Mouse (Mus musculus) Patski (cell line): ENCODE results near the gene Ripk4. TPM values are rescaled to one million over a fixed set of nuclear protein-coding genes. Genes with fewer than 3 reads are reported as not detected.
A peak's percentile ranks its signal among the peaks of the same experiment; 100 is the strongest.

Experiments used
- ATAC-seq: fragments of 100-300 bp; one replicate; pipeline ENCODE4 v1.8.0; 2021
- CTCF ChIA-PET: fragments of 350-600 bp; sonication (Branson Sonifier 250); formaldehyde crosslinking; loops from one replicate; lab custom pipeline; 2022; ENCODE audit warnings: inconsistent platforms; lab: Charles Lee
- POLR2A ChIA-PET: fragments of 350-600 bp; sonication (Branson Sonifier 250); formaldehyde crosslinking; loops from one replicate; lab custom pipeline; 2022; ENCODE audit warnings: antibody characterized with exemption, inconsistent platforms; lab: Charles Lee
- DNase-seq: peaks from one replicate; pipeline ENCODE4 v3.0.0-alpha.2; 2011; ENCODE audit warnings: low read depth, low spot score
- H3K27me3 ChIP-seq: fragments of 371-371 bp; one replicate; pipeline ENCODE4 v1.5.1; 2021
- CTCF ChIP-seq: fragments of 100-300 bp; IDR thresholded peaks from one replicate; pipeline ENCODE4 v1.5.1; 2021
- in situ Hi-C: fragments of 300-500 bp; cut with MboI; formaldehyde crosslinking; loops from 3 replicates; pipeline ENCODE4 v1.11.1; 2018; ENCODE audit warnings: low pct_unique_long_range_greater_than_20kb, mixed read lengths
- polyA plus RNA-seq: library from polyadenylated mRNA; unstranded; gene quantifications from one replicate; pipeline ENCODE4 v1.2.3, GENCODE M21; 2021

Gene Ripk4
- polyA plus RNA-seq, 1 experiment from 2014 or later, result 2.3 TPM

- ChIA-PET POLR2A (no interaction called here), CTCF (no interaction called here)
- DNase-seq (no peak), ATAC-seq (no peak)
- TF ChIP-seq CTCF, result no peak
- in situ Hi-C loops, result no loop called here
- H3K27me3 ChIP-seq, result no peaks in the 10 kb centered on the region
Measured at GRCm38 (mm10) chr16:97734760-97735322, 28.7 kb downstream of the Ripk4 start.

- no peak for ATAC-seq
- no peaks in the 10 kb centered on the region for H3K27me3 ChIP-seq
- in situ Hi-C loops, result no loop called here
- DNase-seq, result no peak
- ChIA-PET POLR2A (no interaction called here), CTCF (no interaction called here)
- no peak for TF ChIP-seq CTCF
Measured at GRCm38 (mm10) chr16:97733599-97733998, 30.0 kb downstream of the Ripk4 start.

GRCm38 (mm10) chr16:97730321-97730720, 33.3 kb downstream of the Ripk4 start:
- ATAC-seq (no peak), DNase-seq (no peak)
- in situ Hi-C loops, result no loop called here
- ChIA-PET POLR2A (no interaction called here), CTCF (no interaction called here)
- no peaks in the 10 kb centered on the region for H3K27me3 ChIP-seq
- TF ChIP-seq CTCF, result no peak

- no peak for TF ChIP-seq CTCF
- in situ Hi-C loops, result no loop called here
- ATAC-seq (no peak), DNase-seq (no peak)
- no peaks in the 10 kb centered on the region for H3K27me3 ChIP-seq
- ChIA-PET CTCF (no interaction called here), POLR2A (no interaction called here)
Measured at GRCm38 (mm10) chr16:97726436-97726835, 37.2 kb downstream of the Ripk4 start.

- in situ Hi-C loops, result no loop called here
- DNase-seq, result no peak
- H3K27me3 ChIP-seq, result no peaks in the 10 kb centered on the region
- TF ChIP-seq CTCF, result no peak
- ATAC-seq, result no peak
- ChIA-PET POLR2A (no interaction called here), CTCF (no interaction called here)
Measured at GRCm38 (mm10) chr16:97720093-97720492, 43.5 kb downstream of the Ripk4 start.

DNA sequence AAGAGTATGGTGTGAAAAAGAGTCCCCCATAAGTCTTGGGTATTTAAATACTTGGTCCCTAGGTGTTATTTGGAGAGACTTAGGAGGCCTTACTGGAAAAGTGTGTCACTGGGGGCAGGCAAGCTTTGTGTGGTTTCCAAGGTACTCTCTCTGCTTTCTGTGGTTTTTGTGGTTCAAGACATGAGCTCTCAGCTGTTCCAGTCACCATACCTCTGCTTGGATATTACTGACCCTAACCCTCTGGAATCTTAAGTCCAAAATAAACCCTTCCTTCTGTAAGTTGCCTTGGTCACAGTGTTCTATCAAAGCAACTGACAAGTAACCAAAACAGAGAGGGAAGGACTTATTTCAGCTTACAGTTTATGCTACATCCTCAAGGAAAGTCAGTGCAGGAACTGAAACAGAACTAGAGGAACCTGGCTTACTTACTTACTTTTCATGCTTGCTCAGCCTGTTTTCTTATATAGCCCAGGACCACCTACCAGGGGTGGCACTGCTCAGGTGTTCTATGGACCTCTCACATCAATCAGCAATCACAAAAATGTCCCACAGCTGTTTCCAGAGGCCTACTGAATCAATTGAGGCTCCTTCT, 44.1 kb downstream of the Ripk4 start:
- in situ Hi-C loops, result no loop called here
- no peak for TF ChIP-seq CTCF
- no peaks in the 10 kb centered on the region for H3K27me3 ChIP-seq
- DNase-seq (no peak), ATAC-seq (peak; percentile 63)
- POLR2A ChIA-PET, result no interaction called here
- CTCF ChIA-PET, result no interaction called here

- ChIA-PET CTCF (interaction anchor here (0.8 to 1.2 kb wide), 2 partner anchors 13 to 18 kb away, joined by 3 read pairs; no protein-coding TSS in a partner anchor), POLR2A (no interaction called here)
- in situ Hi-C loops, result no loop called here
- DNase-seq (peak; percentile 77), ATAC-seq (peak; percentile 72)
- H3K27me3 ChIP-seq, result no peaks in the 10 kb centered on the region
- no peak for TF ChIP-seq CTCF
Measured at GRCm38 (mm10) chr16:97716567-97716966, 47.0 kb downstream of the Ripk4 start.

GRCm38 (mm10) chr16:97712129-97712528, 51.5 kb downstream of the Ripk4 start:
- ATAC-seq (no peak), DNase-seq (no peak)
- in situ Hi-C loops, result no loop called here
- no peak for TF ChIP-seq CTCF
- CTCF ChIA-PET, result no interaction called here
- no peaks in the 10 kb centered on the region for H3K27me3 ChIP-seq
- POLR2A ChIA-PET, result no interaction called here

DNA sequence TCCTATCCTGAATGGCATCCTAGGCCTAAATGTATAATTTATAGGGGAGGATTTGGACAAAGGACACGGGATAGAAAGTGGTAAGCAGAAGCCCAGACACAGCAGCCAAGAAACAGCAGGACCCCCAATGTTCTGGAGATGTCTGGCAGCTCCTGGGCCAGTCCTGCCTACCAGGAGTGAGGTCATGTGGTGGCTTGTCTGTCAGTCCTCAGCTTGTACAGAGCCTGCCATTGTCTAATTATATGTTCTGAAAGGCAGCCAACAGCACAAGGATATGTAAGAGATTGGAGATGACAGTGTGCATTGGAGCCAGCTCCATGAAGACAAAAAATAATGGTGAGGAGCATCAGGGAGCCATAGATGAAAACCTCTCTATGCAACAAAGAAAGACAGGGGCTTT, 61.7 kb downstream of the Ripk4 start:
- POLR2A ChIA-PET, result no interaction called here
- in situ Hi-C loops, result no loop called here
- TF ChIP-seq CTCF, result no peak
- DNase-seq, result no peak
- H3K27me3 ChIP-seq, result no peaks in the 10 kb centered on the region
- CTCF ChIA-PET, result interaction anchor here (1.6 to 1.9 kb wide), 2 partner anchors 13 to 29 kb away, joined by 4 to 5 read pairs; no protein-coding TSS in a partner anchor
- no peak for ATAC-seq

- in situ Hi-C loops, result no loop called here
- no peak for ATAC-seq
- no peak for DNase-seq
- POLR2A ChIA-PET, result no interaction called here
- CTCF ChIA-PET, result interaction anchor here (0.9 to 1.5 kb wide), 7 partner anchors 8 to 26 kb away, joined by 3 to 7 read pairs (median 3); no protein-coding TSS in a partner anchor
- H3K27me3 ChIP-seq, result no peaks in the 10 kb centered on the region
- peak; percentile 53 for TF ChIP-seq CTCF
Measured at GRCm38 (mm10) chr16:97697769-97698168, 65.8 kb downstream of the Ripk4 start.

DNA sequence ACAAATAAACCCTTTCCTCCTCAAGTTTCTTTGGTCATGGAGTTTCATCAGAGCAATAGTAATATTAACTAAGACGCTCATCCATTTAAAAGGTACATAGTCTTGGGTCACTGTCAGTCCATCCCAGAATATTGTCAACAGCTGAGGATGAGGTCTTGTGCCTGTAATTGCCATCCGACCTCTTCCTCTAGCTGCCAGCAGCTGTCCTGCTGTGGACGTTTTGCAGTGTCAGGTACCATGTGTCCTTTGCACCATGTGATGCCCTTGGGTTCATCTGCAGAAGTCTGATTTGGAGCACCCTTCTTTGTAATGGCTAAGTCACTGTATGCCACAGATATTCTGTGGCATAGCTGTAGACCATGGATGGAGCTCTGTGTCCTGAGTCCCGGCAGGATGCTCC, 67.9 kb downstream of the Ripk4 start:
- H3K27me3 ChIP-seq, result no peaks in the 10 kb centered on the region
- DNase-seq (no peak), ATAC-seq (no peak)
- ChIA-PET CTCF (interaction anchor here (2.1 kb wide), 1 partner anchor 12 kb away, joined by 5 read pairs; no protein-coding TSS in a partner anchor), POLR2A (no interaction called here)
- in situ Hi-C loops, result no loop called here
- no peak for TF ChIP-seq CTCF

Other genes starting within 250 kb of the Ripk4 start
- gene Fam3b, start 249.0 kb downstream of the Ripk4 start, polyA plus RNA-seq, result not detected
- gene Tmprss2, start 152.6 kb downstream of the Ripk4 start, polyA plus RNA-seq, result 0.12 TPM
- 6.8 TPM for gene Prdm15, start 88.1 kb upstream of the Ripk4 start, polyA plus RNA-seq
- 13.8 TPM for gene C2cd2, start 198.8 kb upstream of the Ripk4 start, polyA plus RNA-seq
- 23.0 TPM for gene Zbtb21, start 198.8 kb upstream of the Ripk4 start, polyA plus RNA-seq
- 14.3 TPM for gene B230307C23Rik, start 233.5 kb upstream of the Ripk4 start, polyA plus RNA-seq